Mouse (Mus musculus): ENCODE results near the gene Spag4. TPM values are rescaled to one million over a fixed set of nuclear protein-coding genes. Genes with fewer than 3 reads are reported as not detected.
A peak's percentile ranks its signal among the peaks of the same experiment; 100 is the strongest.
"Not testable (repeated sequence)": the region's sequence is repeated elsewhere in the genome, so short reads cannot be mapped to it uniquely, and the experiment has no call there.

The Spag4 gene
- polyA plus RNA-seq, 1 experiment from 2014 or later = 8.0 TPM

- Histone ChIP-seq H3K4me2 (peak within 1 kb of the TSS; percentile 53), H3K9ac (peak within 1 kb of the TSS; percentile 85), H3K36me3 (replicated peaks) (no peaks in the 10 kb centered on the region), H3K4me1 (peaks cover 16% of the 10 kb centered on the region), H3K9me3 (no peaks in the 10 kb centered on the region), H3K27ac (peak within 1 kb of the TSS; percentile 84), H3K27me3 (replicated peaks) (no peaks in the 10 kb centered on the region), H3K4me3 (peak within 1 kb of the TSS; percentile 70)
- ATAC-seq (replicated peaks) = peak; percentile 96
- WGBS = under 1% methylated on average over 69 of the region's 74 CpGs
Observed at GRCm38 (mm10) chr2:156111358-156112079, 46.5 kb downstream of the Spag4 start, which contains the start of the genes Cpne1 and Rbm12. Gene Cpne1, minus strand, starts transcription at chr2:156111965. Gene Rbm12, minus strand, starts transcription at chr2:156111978.

DNA sequence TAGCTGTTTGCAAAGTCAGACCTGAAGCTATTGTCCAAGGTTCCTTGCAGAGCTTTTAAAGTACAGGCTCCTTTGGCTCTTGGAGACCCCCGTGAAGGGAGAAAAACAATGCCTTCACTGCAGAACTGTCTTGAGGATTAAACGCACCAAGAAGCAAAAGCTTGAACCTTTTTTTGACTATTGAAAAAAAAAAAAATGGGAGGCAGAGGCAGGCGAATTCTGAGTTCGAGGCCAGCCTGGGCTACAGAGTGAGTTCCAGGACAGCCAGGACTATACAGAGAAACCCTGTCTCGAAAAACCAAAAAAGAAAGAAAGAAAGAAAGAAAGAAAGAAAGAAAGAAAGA is 47.1 kb downstream of the Spag4 start:
- H3K27me3 ChIP-seq (replicated peaks); ATAC-seq (replicated peaks); H3K36me3 ChIP-seq (replicated peaks); H3K9me3 ChIP-seq: not testable (repeated sequence)
- 23% methylated on average over 5 of the region's 5 CpGs for WGBS
- Histone ChIP-seq H3K4me2 (peak overlapping the region; percentile 53), H3K4me3 (peak overlapping the region; percentile 70), H3K4me1 (peaks cover 16% of the 10 kb centered on the region), H3K9ac (0 out of 2 replicates have a peak overlapping the region, but pooled peaks have one; percentile 85), H3K27ac (peak overlapping the region; percentile 84)

DNA sequence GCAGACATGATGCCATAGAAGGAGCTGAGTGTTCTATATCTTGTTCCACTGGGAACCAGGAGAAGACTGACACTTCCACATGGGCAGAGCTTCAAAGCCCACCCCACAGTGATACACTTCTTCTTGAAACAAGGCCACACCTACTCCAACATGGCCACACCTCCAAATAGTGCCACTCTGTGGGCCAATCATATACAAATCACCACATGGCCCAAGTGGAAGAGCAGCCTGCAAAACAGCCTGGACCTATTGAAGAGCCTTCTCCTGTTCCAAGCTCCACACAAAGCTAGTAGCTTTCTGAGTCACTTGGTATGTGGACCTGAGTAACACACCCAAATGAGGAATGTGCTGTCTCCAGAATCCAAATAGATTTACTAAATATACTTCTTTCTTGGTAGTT is 54.6 kb downstream of the Spag4 start:
- H3K4me2 ChIP-seq = no peak overlapping the region
- no peaks in the 10 kb centered on the region for H3K4me1 ChIP-seq
- H3K27ac ChIP-seq = no peak overlapping the region
- H3K36me3 ChIP-seq (replicated peaks) = no peaks in the 10 kb centered on the region; the same call in 1 of the 2 replicates
- no peaks in the 10 kb centered on the region for H3K27me3 ChIP-seq (replicated peaks)
- no peak for ATAC-seq (replicated peaks)
- no peak overlapping the region for H3K4me3 ChIP-seq
- no peaks in the 10 kb centered on the region for H3K9me3 ChIP-seq
- no peak overlapping the region for H3K9ac ChIP-seq

Other genes starting within 250 kb of the Spag4 start
- 39.5 and 40.2 TPM in 2 replicates for gene BC029722, start 245.7 kb upstream of the Spag4 start, polyA plus RNA-seq (2015; fragmentation: Nextera tagmentation; extraction: Ambion mirVana)
- gene Eif6, start 238.2 kb upstream of the Spag4 start, polyA plus RNA-seq (2015; fragmentation: Nextera tagmentation; extraction: Ambion mirVana) = 140 and 156 TPM in 2 replicates
- 0.54 and 0.60 TPM in 2 replicates for gene Fam83c, start 230.3 kb upstream of the Spag4 start, polyA plus RNA-seq (2015; fragmentation: Nextera tagmentation; extraction: Ambion mirVana)
- gene Uqcc1, start 134.9 kb upstream of the Spag4 start, polyA plus RNA-seq (2015; fragmentation: Nextera tagmentation; extraction: Ambion mirVana) = 63.6 and 68.8 TPM in 2 replicates
- gene Gm15557, start 124.4 kb upstream of the Spag4 start, polyA plus RNA-seq (2015; fragmentation: Nextera tagmentation; extraction: Ambion mirVana) = not detected in 2 replicates
- 0.95 and 1.7 TPM in 2 replicates for gene Gdf5, start 119.8 kb upstream of the Spag4 start, polyA plus RNA-seq (2015; fragmentation: Nextera tagmentation; extraction: Ambion mirVana)
- gene Cep250, start 108.7 kb upstream of the Spag4 start, polyA plus RNA-seq (2015; fragmentation: Nextera tagmentation; extraction: Ambion mirVana) = 17.1 and 19.2 TPM in 2 replicates
- 1.4 and 1.9 TPM in 2 replicates for gene 6430550D23Rik, start 57.2 kb upstream of the Spag4 start, polyA plus RNA-seq (2015; fragmentation: Nextera tagmentation; extraction: Ambion mirVana)
- gene Ergic3, start 57.1 kb upstream of the Spag4 start, polyA plus RNA-seq (2015; fragmentation: Nextera tagmentation; extraction: Ambion mirVana) = 468 and 485 TPM in 2 replicates
- 0.13 TPM in 1 of 2 replicates, not detected in the other for gene Fer1l4, start 12.2 kb upstream of the Spag4 start, polyA plus RNA-seq (2015; fragmentation: Nextera tagmentation; extraction: Ambion mirVana)
- 27.5 and 29.6 TPM in 2 replicates for gene Cpne1, start 46.8 kb downstream of the Spag4 start, polyA plus RNA-seq (2015; fragmentation: Nextera tagmentation; extraction: Ambion mirVana)
- gene Rbm12, start 46.8 kb downstream of the Spag4 start, polyA plus RNA-seq (2015; fragmentation: Nextera tagmentation; extraction: Ambion mirVana) = 25.8 and 26.6 TPM in 2 replicates
- gene Gm28036, start 61.9 kb downstream of the Spag4 start, polyA plus RNA-seq (2015; fragmentation: Nextera tagmentation; extraction: Ambion mirVana) = 15.6 and 20.9 TPM in 2 replicates
- gene Romo1, start 78.9 kb downstream of the Spag4 start, polyA plus RNA-seq (2015; fragmentation: Nextera tagmentation; extraction: Ambion mirVana) = 377 and 400 TPM in 2 replicates
- 35.4 and 35.8 TPM in 2 replicates for gene Nfs1, start 79.0 kb downstream of the Spag4 start, polyA plus RNA-seq (2015; fragmentation: Nextera tagmentation; extraction: Ambion mirVana)
- 427 and 448 TPM in 2 replicates for gene Rbm39, start 115.1 kb downstream of the Spag4 start, polyA plus RNA-seq (2015; fragmentation: Nextera tagmentation; extraction: Ambion mirVana)
- 113 and 119 TPM in 2 replicates for gene Phf20, start 131.3 kb downstream of the Spag4 start, polyA plus RNA-seq (2015; fragmentation: Nextera tagmentation; extraction: Ambion mirVana)
- 7.6 and 8.0 TPM in 2 replicates for gene Cnbd2, start 247.1 kb downstream of the Spag4 start, polyA plus RNA-seq (2015; fragmentation: Nextera tagmentation; extraction: Ambion mirVana)
- 91.9 and 98.4 TPM in 2 replicates for gene Scand1, start 247.5 kb downstream of the Spag4 start, polyA plus RNA-seq (2015; fragmentation: Nextera tagmentation; extraction: Ambion mirVana)